Mouse (Mus musculus): ENCODE data around the gene Gm3448.
"Not testable (repeated sequence)": the region's sequence is repeated elsewhere in the genome, so short reads cannot be mapped to it uniquely, and the experiment has no call there.

Gm3448 gene

DNA sequence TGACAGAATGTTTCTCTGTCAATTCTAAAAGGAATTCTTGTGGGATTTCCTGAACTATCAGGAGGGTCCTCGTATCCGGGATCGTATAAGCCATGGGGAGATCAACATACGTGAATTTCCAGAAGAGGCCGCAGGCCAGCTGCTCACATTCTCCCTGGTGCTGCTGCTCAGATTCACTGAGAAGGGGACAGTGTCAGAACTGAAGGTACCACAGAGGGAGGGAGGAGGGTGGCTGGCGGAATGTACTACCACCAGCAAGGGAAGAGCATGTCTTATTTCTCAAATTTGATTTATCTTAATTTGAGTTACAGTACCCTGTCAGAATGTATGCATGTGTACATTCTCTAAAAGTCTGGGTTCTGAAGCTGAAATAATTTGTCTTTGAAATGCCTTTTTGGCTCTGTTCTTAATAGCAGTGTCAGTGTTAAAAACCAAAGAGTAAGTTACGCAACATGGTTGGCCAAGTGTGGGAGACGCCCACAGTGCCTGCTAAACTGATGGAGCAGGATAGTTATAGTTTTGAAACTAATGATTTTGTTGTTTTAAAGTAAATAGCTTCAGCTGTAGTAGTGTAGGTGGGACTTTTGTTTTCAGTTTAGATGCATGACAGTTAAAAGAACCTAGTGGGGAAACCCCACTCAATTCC is 12.0 kb upstream of the Gm3448 start:
- in situ Hi-C loops (cut with MboI; ENCODE audit: low pct_unique_long_range_greater_than_20kb in 1 of 2, low sequenced_read_pairs in 2 of 2, unreplicated experiment in 1 of 2), result loop anchor here (25.0 kb wide), 2 partner anchors 334 to 409 kb away; partner anchors contain the start of genes Dll1 (in 1 of the 2) and Fam120b (in 1 of the 2)

- in situ Hi-C loops (cut with MboI; ENCODE audit: low pct_unique_long_range_greater_than_20kb in 1 of 2, low sequenced_read_pairs in 2 of 2, unreplicated experiment in 1 of 2), result loop anchor here (25.0 kb wide), 2 partner anchors 335 to 410 kb away; partner anchors contain the start of genes Dll1 (in 1 of the 2) and Fam120b (in 1 of the 2)
Measured at GRCm38 (mm10) chr17:15052766-15053165, 11.4 kb upstream of the Gm3448 start.

DNA sequence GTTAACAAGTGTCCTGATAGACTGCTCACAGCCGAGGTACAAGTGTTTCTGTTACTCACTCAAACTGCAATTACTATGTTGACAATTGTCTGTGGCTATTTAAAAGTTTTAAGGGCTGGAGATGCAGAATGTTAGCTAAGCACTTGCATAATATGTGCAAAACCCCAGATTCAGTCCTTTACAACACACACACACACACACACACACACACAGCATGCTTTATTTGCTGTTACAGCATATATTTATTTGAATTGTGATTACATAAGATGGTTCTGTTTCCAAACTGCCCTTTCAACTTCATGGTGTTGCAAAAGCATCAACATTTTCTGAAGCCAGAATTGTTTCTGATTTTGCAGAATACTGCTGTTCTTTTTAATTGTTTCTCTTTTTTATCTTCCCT is 9.0 kb upstream of the Gm3448 start:
- in situ Hi-C loops (cut with MboI; ENCODE audit: low pct_unique_long_range_greater_than_20kb in 1 of 2, low sequenced_read_pairs in 2 of 2, unreplicated experiment in 1 of 2), result loop anchor here (25.0 kb wide), 2 partner anchors 337 to 412 kb away; partner anchors contain the start of genes Dll1 (in 1 of the 2) and Fam120b (in 1 of the 2)

- in situ Hi-C loops (cut with MboI; ENCODE audit: low pct_unique_long_range_greater_than_20kb in 1 of 2, low sequenced_read_pairs in 2 of 2, unreplicated experiment in 1 of 2), result not testable (repeated sequence)
Measured at GRCm38 (mm10) chr17:15040455-15040854, 882 bp downstream of the Gm3448 start.

DNA sequence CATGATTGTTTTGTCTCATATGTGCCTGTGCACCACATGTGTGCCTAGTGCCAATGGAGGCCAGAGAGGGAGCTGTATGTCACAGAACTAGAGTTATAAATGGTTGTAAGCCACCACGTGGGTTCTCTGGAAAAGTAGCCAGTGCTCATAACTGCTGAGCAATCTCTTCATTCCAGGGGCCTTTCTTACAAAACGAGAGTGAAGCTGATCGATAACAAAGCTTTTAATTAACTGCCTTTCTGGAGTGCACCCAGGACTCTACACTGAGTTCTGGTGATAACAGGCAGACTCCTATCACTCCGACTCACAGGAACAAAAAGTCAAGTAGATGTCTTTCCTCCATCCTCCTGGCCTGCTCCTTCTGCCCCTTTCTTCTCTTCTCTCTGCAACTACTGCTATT is 9.9 kb downstream of the Gm3448 start:
- in situ Hi-C loops (cut with MboI; ENCODE audit: low pct_unique_long_range_greater_than_20kb in 1 of 2, low sequenced_read_pairs in 2 of 2, unreplicated experiment in 1 of 2), result not testable (repeated sequence)

- in situ Hi-C loops (cut with MboI; ENCODE audit: low pct_unique_long_range_greater_than_20kb in 1 of 2, low sequenced_read_pairs in 2 of 2, unreplicated experiment in 1 of 2), result not testable (repeated sequence)
Measured at GRCm38 (mm10) chr17:15025513-15025912, 15.8 kb downstream of the Gm3448 start.

DNA sequence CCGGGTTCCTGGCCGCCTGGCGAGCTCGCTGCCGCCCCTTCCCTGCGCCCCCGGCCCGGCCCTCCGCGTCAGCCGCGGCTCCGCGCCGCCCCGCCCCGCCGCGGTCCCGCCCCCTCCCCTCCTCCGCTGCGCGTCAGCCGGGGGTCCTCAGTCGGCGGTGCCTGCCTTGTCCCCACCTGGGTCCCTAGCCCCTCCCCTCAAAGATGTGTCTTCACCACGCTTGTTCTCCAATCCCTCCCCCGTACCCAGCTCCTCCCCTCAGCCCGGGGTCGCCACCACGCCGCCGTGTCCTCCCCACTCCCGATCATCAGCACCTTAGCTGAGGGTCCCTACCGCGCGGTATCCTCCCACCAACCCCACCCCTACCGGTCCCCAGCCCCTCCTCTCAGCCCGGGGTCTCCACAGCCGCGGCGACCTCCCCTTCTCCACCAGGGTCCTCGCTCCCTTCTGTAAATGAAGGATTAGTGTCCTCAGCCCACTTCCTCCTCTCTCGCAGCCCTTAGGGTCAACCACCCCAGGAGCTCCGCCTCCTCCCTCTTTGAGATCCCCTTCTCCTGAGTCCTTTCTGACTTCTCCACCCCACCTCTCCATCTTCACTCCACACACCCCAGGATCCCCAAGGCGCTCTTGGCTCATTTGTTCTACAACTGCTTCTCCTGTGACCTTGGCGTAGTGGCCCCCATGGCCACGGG is 16.7 kb downstream of the Gm3448 start:
- in situ Hi-C loops (cut with MboI; ENCODE audit: low pct_unique_long_range_greater_than_20kb in 1 of 2, low sequenced_read_pairs in 2 of 2, unreplicated experiment in 1 of 2), result not testable (repeated sequence)

GRCm38 (mm10) chr17:15023878-15024492 is 17.4 kb downstream of the Gm3448 start:
- in situ Hi-C loops (cut with MboI; ENCODE audit: low pct_unique_long_range_greater_than_20kb in 1 of 2, low sequenced_read_pairs in 2 of 2, unreplicated experiment in 1 of 2), result not testable (repeated sequence)

DNA sequence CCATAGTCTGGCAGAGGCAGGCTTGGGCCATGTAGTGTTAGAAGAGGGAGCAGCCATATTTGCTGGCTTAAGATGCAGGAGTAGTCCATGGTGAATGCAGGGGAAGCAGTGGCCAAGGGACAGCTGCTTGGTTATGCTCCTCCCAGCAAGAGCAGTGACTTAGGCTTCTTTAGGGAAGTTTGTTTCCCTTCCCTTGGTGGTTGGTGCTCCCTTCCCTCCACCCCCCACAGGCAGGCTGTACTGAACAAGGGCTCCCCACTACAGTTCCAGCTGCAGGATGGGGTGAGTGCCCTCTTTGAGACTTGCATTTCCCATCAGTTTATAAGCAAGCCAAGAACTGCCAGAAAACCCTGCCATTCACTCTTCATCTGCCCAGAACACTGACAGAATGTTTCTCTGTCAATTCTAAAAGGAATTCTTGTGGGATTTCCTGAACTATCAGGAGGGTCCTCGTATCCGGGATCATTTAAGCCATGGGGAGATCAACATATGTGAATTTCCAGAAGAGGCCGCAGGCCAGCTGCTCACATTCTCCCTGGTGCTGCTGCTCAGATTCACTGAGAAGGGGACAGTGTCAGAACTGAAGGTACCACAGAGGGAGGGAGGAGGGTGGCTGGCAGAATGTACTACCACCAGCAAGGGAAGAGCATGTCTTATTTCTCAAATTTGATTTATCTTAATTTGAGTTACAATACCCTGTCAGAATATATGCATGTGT is 19.7 kb downstream of the Gm3448 start:
- in situ Hi-C loops (cut with MboI; ENCODE audit: low pct_unique_long_range_greater_than_20kb in 1 of 2, low sequenced_read_pairs in 2 of 2, unreplicated experiment in 1 of 2), result not testable (repeated sequence)

DNA sequence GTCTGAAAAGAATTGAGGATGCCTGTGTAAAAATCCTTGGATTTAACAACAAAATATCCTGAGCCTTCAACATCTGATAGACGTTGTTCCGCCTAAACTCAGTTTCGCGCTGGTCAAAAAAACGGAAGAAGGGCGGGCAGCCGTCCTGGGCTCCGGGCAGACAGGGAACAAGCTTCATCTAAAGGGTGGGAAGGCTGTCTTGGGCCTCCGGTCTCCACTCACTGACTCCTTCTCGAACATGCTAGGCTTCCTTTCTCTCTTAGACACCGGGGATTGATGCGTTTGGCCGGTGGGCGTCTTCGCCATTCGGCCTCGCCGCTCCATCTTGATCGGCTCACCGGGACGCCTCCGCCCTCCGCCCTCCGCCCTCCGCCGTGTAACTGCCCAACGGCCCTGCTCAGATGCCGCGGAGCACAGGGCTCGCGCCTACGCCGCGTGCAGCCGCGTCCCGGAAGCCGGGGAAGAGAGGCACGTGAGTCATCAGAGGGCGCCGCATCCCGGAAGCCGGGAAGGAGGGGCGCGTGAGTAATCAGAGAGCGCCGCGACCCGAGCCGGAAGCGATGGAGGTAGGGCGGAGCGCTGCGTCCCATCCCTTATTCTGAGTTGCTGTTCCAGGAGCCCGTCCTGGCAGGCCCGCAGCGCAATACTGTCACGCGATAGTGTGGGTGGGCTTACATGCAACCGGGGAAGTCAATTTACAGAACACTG is 31.5 kb downstream of the Gm3448 start, which contains the start of gene Gm3435:
TSS of gene Gm3435 (plus strand) at position 471 of the 708 bp plus-strand sequence.
- in situ Hi-C loops (cut with MboI; ENCODE audit: low pct_unique_long_range_greater_than_20kb in 1 of 2, low sequenced_read_pairs in 2 of 2, unreplicated experiment in 1 of 2), result not testable (repeated sequence)

DNA sequence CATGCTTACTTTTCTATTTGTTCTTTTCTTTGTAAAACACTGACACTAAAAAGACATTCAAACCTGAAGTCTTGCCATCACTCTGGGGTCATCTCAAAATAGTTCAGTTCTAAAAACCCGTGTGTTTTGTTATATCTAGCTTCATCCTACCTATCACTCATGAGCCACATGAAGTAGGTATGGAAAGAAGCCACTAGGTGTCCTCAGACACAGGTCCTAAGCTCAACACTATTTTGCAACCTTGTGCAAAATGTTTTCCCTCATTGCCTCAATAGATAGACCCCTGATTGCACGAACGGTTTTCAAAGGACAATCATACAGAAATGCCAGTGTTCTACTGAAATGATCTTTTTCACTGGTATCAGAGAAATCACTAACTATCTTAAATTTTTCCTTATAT is 32.2 kb downstream of the Gm3448 start:
- in situ Hi-C loops (cut with MboI; ENCODE audit: low pct_unique_long_range_greater_than_20kb in 1 of 2, low sequenced_read_pairs in 2 of 2, unreplicated experiment in 1 of 2), result not testable (repeated sequence)

- in situ Hi-C loops (cut with MboI; ENCODE audit: low pct_unique_long_range_greater_than_20kb in 1 of 2, low sequenced_read_pairs in 2 of 2, unreplicated experiment in 1 of 2), result not testable (repeated sequence)
Measured at GRCm38 (mm10) chr17:15000047-15000446, 41.3 kb downstream of the Gm3448 start.

DNA sequence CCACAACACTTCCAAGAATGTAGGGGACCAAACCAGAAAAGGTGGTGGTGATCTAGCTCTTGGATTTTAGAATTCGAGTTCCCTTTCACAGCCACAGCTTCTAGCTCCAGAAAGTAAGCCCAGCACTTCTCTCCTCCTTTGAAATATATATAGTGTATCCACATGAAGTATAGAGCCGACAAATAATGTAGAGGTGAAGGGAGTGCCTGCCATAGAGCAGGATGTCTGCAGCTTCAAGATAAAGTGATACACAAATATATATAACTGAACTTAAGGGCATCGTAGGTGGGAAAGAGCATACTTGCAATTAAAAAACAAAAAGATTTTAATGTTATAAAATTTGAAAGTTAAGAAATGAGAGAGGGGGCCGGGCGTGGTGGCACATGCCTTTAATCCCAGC is 47.2 kb downstream of the Gm3448 start:
- in situ Hi-C loops (cut with MboI; ENCODE audit: low pct_unique_long_range_greater_than_20kb in 1 of 2, low sequenced_read_pairs in 2 of 2, unreplicated experiment in 1 of 2), result not testable (repeated sequence)

GRCm38 (mm10) chr17:14993139-14993832 is 48.1 kb downstream of the Gm3448 start:
- in situ Hi-C loops (cut with MboI; ENCODE audit: low pct_unique_long_range_greater_than_20kb in 1 of 2, low sequenced_read_pairs in 2 of 2, unreplicated experiment in 1 of 2), result not testable (repeated sequence)

DNA sequence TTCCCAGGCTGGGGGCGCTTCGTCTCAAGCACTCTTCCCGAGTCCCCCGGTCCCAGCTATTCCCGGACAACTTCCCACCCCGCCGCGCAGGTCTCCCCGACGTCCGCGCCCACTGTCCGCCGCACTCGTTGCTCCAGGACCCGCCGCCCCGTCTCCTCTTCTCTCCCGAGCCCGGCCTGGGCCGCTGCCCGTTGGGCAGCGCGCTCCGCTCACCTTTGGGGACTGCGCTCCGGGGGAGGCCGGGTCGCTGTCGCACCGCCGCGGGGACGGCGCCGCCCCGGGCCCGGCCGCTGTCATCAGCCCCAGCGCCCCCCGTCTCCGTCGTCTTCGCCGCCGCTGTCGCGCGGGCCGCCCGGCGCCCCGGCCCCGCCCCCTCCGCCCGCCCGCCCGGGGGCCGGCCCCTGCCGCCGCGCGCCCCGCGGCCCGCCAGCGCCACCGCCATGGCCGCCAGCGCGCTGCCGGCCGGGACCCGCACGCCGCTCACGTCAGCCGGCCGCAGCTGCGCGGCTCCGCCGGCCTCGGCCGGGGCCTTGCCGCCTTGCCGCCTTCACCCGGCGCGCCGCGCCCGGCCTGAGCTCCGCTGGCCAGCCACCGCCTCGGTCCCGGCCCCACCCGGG is 48.7 kb downstream of the Gm3448 start:
- in situ Hi-C loops (cut with MboI; ENCODE audit: low pct_unique_long_range_greater_than_20kb in 1 of 2, low sequenced_read_pairs in 2 of 2, unreplicated experiment in 1 of 2), result not testable (repeated sequence)

- in situ Hi-C loops (cut with MboI; ENCODE audit: low pct_unique_long_range_greater_than_20kb in 1 of 2, low sequenced_read_pairs in 2 of 2, unreplicated experiment in 1 of 2), result not testable (repeated sequence)
Measured at GRCm38 (mm10) chr17:14990116-14990702, 51.1 kb downstream of the Gm3448 start.
